Mouse (Mus musculus) erythroid progenitor cell, adult 5-6 weeks (primary cell): ENCODE data around the gene Tmem35b. TPM values are rescaled to one million over a fixed set of nuclear protein-coding genes. Genes with fewer than 3 reads are reported as not detected.

ENCODE experiments used
- ATAC-seq: replicated peaks from 2 replicates; pipeline ENCODE4 v1.8.0; 2016; ENCODE audit warnings: moderate number of reproducible peaks, mild to moderate bottlenecking, moderate TSS enrichment, inconsistent platforms; ENCODE audit not compliant: poor library complexity, low FRiP score, severe bottlenecking
- total RNA-seq, 2 experiments: library from RNA; stranded (forward) in 1 of 2; stranded (reverse) in 1 of 2; fragments of 150-400 nt in 1 of 2; fragments of 186-747, 209-891 nt in 1 of 2; gene quantifications; 2 replicates each; pipeline versions ENCODE4 v1.2.3 to v1.2.4; 2015 to 2017; ENCODE audit warnings: low replicate concordance in 2 of 2

The Tmem35b gene
- total RNA-seq, 2 experiments from 2014 or later = 0.45 to 11.3 TPM

DNA sequence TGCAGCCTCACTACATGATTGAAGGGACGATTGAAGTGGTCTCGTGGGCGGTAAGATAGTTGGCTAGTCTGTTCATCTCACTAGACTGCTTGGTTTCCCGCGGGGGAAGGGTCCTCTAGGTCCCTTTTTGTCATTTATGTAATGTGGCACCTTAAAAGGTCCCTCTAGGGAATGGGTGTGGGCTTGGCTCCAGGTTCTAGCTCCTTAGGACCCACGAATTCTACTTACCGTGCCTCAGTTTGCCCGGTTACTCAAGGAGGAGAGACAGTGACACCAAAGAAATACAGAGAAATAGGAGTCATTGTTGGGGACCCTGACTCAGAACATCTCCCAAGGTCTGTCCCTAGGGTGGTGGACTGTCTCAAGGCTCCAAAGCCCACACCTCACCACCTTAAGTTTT is 44.2 kb downstream of the Tmem35b start:
- ATAC-seq = no peak

GRCm38 (mm10) chr4:127168211-127168913 is 44.9 kb downstream of the Tmem35b start:
- ATAC-seq = no peak

DNA sequence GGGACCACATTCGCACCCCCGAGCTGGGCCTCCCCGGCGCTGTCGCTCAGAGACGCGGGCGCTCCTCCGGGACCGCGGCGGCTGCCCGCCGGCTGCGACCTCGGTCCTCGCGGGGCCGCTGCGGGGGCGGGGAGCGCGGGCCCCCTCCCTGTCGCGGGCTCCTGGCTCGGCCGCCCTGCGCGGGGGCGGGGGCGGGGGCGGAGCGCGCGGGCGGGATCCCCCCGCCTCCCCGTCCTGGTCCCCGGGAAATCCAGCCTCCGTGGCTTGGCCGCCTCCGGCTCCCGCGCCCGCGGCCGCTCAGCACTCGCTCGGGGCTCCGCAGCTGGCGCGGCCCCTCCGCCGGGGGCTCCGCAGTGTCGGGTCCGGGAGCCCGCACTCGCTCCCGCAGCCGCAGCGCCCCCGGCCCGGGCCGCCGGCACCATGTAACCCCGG is 45.4 kb downstream of the Tmem35b start, which contains the start of gene Dlgap3:
Gene Dlgap3, plus strand, starts transcription at position 291 of the 432 bp plus-strand sequence.
- no peak for ATAC-seq

DNA sequence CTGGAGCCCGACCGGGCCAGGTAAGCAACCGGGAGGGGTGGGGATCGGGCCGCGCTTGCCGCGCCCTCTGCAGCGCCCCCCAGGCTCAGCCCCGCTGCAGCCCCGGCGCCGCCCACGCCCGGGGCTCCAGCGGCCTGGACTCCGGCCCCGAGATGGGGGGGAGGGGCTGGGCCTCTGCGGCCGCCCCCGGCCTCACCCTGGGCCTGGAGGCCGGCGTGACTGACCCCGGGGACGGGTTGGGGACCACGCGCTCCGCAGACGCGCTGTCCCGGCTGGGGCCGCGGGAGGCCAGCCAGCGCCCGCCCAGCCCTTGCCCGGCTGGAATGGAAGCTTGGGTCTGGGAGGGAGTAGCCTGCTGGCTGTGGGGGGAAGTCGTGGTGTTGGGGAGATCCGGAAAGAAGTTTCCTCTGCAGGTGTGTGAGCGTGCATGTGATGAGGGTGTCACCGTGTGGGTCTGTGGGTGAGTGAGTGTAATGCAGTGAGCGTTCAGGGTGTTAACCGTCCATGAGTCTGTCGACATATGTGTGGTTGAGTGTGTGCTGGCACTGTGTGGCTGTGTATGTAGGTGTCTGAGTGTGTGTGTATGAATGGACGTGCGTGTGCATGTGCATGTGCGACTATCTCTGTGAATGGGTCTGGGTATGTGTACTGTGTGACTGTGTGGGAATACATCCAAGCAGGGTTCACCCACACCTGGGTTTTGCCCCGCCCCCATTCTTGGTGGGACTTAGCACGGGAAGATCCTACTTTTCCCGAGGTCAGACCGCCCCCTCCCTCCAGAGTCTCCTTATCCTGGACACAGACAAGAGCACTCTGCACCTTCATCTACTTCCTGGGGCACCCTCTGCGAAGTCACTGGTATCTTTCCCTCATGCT is 46.1 kb downstream of the Tmem35b start:
- ATAC-seq = no peak

GRCm38 (mm10) chr4:127170866-127171265 is 47.4 kb downstream of the Tmem35b start:
- no peak for ATAC-seq

DNA sequence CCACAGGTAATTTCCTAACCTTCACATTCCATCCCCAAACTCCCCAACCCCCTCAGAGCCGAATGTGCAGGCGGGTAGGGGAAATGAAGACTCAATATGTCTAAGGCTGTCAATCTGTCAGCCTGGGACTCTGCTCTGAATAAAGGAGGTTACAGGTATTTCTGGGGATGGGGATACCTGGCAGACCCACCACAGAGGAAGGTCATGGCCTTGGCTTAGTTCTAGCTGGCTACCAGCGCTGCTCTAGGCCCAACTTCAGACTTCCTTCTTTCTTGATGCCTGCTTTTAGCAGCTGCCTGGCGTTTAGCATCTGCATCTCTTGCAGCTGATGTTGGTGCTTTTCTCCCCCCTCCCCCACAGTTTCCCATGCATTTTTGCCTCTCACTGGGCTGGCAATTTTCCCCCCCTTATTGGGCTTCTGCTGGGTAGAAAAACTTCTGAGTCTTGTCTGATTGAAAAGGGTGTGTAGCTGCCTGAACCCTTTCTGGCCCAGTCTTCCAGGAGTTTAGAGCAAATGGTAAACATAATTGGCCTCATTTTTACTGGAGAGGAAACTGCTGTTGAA is 47.9 kb downstream of the Tmem35b start:
- ATAC-seq = no peak

- no peak for ATAC-seq
Observed at GRCm38 (mm10) chr4:127172119-127172518, 48.6 kb downstream of the Tmem35b start.

DNA sequence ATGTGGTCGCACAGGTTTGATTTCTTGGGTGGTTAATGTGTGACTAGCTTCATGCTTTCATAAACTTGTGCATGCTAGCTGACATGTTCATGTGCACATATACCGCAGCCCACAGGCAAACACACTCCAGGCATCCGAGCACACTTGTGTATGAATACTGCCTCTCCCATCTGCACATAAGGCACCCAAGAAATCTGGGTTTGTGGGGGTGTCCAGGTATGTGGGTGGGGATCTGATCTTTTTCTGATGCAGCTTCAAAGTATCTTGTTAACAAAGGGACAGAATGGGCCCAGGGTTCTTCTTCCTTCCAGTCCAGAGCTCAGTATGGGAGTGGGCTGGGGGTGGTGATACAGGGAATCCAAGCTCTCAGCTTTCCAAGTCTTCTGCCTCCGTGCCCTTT is 49.1 kb downstream of the Tmem35b start:
- ATAC-seq = no peak

DNA sequence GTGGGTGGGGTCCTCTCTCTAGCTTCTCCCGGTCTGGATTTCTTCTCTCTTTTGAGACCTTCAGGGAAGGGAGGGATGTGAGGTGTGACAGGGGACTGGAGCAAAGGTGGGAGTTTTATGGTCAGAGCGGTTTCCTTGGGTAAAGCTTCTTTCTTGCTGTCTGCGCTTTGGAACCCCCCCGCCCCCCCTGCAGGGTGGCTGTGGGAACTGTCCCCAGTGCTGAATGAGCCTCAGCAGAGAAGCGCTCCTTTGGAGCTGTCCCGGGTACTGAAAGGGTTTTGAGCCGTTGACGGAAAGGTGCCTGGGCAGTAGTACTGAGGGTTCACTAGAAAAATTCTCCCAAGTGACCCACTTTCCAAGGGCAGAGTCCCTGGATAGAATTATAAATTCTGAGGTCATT is 50.0 kb downstream of the Tmem35b start:
- no peak for ATAC-seq

DNA sequence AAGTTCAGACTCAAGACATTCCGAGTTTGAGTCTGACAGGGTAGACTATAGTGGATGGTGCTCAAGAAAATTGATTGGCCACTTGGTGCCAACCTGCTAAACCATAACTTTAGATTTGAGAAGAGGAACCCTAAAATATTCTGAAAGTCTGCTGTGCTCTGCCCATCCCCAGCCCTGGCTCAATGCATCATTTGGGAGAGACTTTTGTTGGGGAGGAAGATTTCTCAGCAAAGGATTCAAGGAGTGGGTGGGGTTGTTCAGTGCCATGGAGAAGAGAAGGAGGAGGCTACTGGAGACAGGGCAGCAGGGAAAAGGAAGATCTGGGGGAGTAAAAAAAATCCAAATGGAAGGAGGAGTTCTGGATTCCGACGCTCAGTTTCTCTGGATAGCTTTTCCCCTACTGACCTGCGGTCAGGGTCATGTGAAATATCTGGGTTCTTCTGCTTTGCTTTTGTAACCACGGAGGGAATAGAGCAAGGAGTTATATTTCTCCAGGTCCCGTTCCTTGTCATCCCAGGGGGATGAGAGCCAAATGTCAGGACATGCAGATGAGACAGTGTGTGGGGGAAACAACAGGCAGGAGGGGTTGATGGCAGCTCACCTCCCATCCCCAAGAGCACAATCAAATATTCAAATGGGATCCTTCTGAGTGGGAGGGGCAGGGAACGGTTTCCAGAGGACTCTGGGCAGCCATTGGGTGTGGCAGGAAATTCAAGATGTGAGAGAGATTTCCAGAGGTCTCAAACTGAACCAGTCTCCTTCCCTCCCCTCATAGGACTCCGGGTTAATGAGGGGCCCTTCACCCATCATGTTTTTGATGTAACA is 50.8 kb downstream of the Tmem35b start:
- ATAC-seq = no peak

GRCm38 (mm10) chr4:127174900-127175278 is 51.4 kb downstream of the Tmem35b start:
- ATAC-seq = no peak

DNA sequence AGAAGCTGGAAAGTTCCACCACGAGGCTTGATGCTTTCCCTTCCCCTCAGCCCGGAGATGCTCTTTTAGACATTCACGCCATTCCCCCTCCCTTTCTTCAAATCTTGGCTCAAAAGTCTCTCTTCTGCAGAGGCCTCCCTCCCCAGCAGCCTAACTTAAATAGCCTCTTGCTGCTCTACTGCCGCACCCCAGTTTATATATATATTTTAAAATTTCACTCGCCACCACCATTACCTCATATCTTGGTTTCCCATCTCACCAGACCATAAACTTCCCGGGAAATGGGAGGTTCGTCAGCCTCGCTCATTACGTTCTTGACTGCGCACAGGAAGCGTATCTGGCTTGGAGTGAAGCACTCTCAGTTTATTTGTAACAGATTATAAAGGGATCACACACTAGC is 54.5 kb downstream of the Tmem35b start:
- ATAC-seq = no peak

DNA sequence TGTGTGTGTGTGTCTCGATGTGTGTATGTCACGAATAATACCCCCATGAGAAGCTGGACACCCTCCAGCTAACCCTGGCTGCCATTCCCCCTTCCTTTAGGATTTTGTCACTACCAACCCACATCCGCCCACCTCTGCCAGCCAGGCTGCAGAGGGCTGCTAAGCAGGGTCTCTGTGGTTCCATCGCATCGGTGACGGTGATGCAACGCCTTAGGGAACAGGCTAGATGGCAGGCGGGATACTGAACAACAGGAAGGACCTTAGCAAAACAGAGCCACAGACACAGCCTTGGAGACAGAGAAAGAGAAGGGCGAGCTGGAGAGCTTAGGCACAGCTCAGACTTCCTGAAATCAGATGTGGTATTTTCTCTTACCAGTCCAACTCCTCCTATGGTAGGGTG is 55.2 kb downstream of the Tmem35b start:
- no peak for ATAC-seq

Other genes starting within 250 kb of the Tmem35b start
- gene Zmym4, start 155.6 kb upstream of the Tmem35b start, total RNA-seq (2015; ENCODE audit: low replicate concordance) = 0.84 and 4.7 TPM in 2 replicates
- gene Zmym4, start 155.6 kb upstream of the Tmem35b start, total RNA-seq (2017; ENCODE audit: low replicate concordance) = 2.2 and 13.5 TPM in 2 replicates
- gene Sfpq, start 102.4 kb upstream of the Tmem35b start, total RNA-seq (2015; ENCODE audit: low replicate concordance) = 346 and 537 TPM in 2 replicates
- gene Sfpq, start 102.4 kb upstream of the Tmem35b start, total RNA-seq (2017; ENCODE audit: low replicate concordance) = 851 and 884 TPM in 2 replicates
- 8.4 and 17.3 TPM in 2 replicates for gene Zmym1, start 62.5 kb upstream of the Tmem35b start, total RNA-seq (2015; ENCODE audit: low replicate concordance)
- 10.9 and 16.8 TPM in 2 replicates for gene Zmym1, start 62.5 kb upstream of the Tmem35b start, total RNA-seq (2017; ENCODE audit: low replicate concordance)
- gene Zmym6, start 46.3 kb upstream of the Tmem35b start, total RNA-seq (2015; ENCODE audit: low replicate concordance) = 3.6 and 4.2 TPM in 2 replicates
- 0.83 and 1.5 TPM in 2 replicates for gene Zmym6, start 46.3 kb upstream of the Tmem35b start, total RNA-seq (2017; ENCODE audit: low replicate concordance)
- gene Dlgap3, start 45.5 kb downstream of the Tmem35b start, total RNA-seq (2015; ENCODE audit: low replicate concordance) = not detected in 2 replicates
- not detected in 2 replicates for gene Dlgap3, start 45.5 kb downstream of the Tmem35b start, total RNA-seq (2017; ENCODE audit: low replicate concordance)
- 3.8 and 4.0 TPM in 2 replicates for gene Smim12, start 120.1 kb downstream of the Tmem35b start, total RNA-seq (2015; ENCODE audit: low replicate concordance)
- gene Smim12, start 120.1 kb downstream of the Tmem35b start, total RNA-seq (2017; ENCODE audit: low replicate concordance) = 7.1 and 11.1 TPM in 2 replicates
- not detected in 2 replicates for gene Gja4, start 190.3 kb downstream of the Tmem35b start, total RNA-seq (2015; ENCODE audit: low replicate concordance)
- gene Gja4, start 190.3 kb downstream of the Tmem35b start, total RNA-seq (2017; ENCODE audit: low replicate concordance) = not detected in 2 replicates
- 0.84 TPM in 1 of 2 replicates, not detected in the other for gene Gjb3, start 207.2 kb downstream of the Tmem35b start, total RNA-seq (2015; ENCODE audit: low replicate concordance)
- gene Gjb3, start 207.2 kb downstream of the Tmem35b start, total RNA-seq (2017; ENCODE audit: low replicate concordance) = not detected in 2 replicates
- gene Gjb4, start 230.4 kb downstream of the Tmem35b start, total RNA-seq (2015; ENCODE audit: low replicate concordance) = not detected in 2 replicates
- not detected in 2 replicates for gene Gjb4, start 230.4 kb downstream of the Tmem35b start, total RNA-seq (2017; ENCODE audit: low replicate concordance)
- gene Gjb5, start 234.5 kb downstream of the Tmem35b start, total RNA-seq (2015; ENCODE audit: low replicate concordance) = not detected in 2 replicates
- not detected in 2 replicates for gene Gjb5, start 234.5 kb downstream of the Tmem35b start, total RNA-seq (2017; ENCODE audit: low replicate concordance)